Mouse (Mus musculus) C2C12 (cell line): ENCODE measurements around the gene Dnajc6. TPM values are rescaled to one million over a fixed set of nuclear protein-coding genes. Genes with fewer than 3 reads are reported as not detected.

Experiments
- H3K27me3 ChIP-seq: one replicate; pipeline ENCODE4 v1.6.1; 2011; ENCODE audit not compliant: control insufficient read depth, insufficient read depth, insufficient read length
- H3K36me3 ChIP-seq: one replicate; pipeline ENCODE4 v1.6.1; 2011; ENCODE audit not compliant: control insufficient read depth, insufficient read depth
- H3K4me3 ChIP-seq: one replicate; pipeline ENCODE4 v1.5.1; 2011; ENCODE audit warnings: mild to moderate bottlenecking, control low read depth; ENCODE audit not compliant: poor library complexity, insufficient read depth, severe bottlenecking
- H3K79me2 ChIP-seq: one replicate; pipeline ENCODE4 v1.6.1; 2011; ENCODE audit not compliant: control insufficient read depth, insufficient read depth
- H3K79me3 ChIP-seq: one replicate; pipeline ENCODE4 v1.6.1; 2011; ENCODE audit warnings: low read depth, control low read depth
- H3ac ChIP-seq: one replicate; pipeline ENCODE3; 2011; ENCODE audit warnings: low read depth; ENCODE audit not compliant: control insufficient read depth, insufficient read length
- CEBPB ChIP-seq: IDR thresholded peaks from one replicate; pipeline ENCODE4 v1.6.1; 2011; ENCODE audit warnings: low read depth, mild to moderate bottlenecking, control low read depth, moderate library complexity
- CTCF ChIP-seq: IDR thresholded peaks from one replicate; pipeline ENCODE4 v1.5.1; 2011; ENCODE audit not compliant: control insufficient read depth, insufficient read depth, insufficient read length
- FOSL1 ChIP-seq: IDR thresholded peaks from one replicate; pipeline ENCODE4 v1.8.0; 2011; ENCODE audit warnings: mild to moderate bottlenecking, low read length; ENCODE audit not compliant: poor library complexity, insufficient read depth, severe bottlenecking
- MAX ChIP-seq: IDR thresholded peaks from one replicate; pipeline ENCODE4 v1.6.1; 2011; ENCODE audit warnings: mild to moderate bottlenecking, control low read depth
- MYOD1 ChIP-seq: IDR thresholded peaks from one replicate; pipeline ENCODE4 v1.6.1; 2011; ENCODE audit warnings: low read depth; ENCODE audit not compliant: control insufficient read depth, insufficient read length
- MYOG ChIP-seq: IDR thresholded peaks from one replicate; pipeline ENCODE4 v1.6.1; 2011; ENCODE audit not compliant: control insufficient read depth, insufficient read length; ENCODE audit errors: extremely low read depth
- USF1 ChIP-seq: IDR thresholded peaks from one replicate; pipeline ENCODE4 v1.6.1; 2011; ENCODE audit warnings: low read depth, mild to moderate bottlenecking, control low read depth, moderate library complexity
- long read RNA-seq, 2 experiments: library from polyadenylated mRNA; unstranded; transcript quantifications; one replicate each; pipeline ENCODE4 v2.0.0; 2019 to 2020
- polyA plus RNA-seq: library from polyadenylated mRNA; unstranded; fragments of >200 nt; fragmentation: generic; extraction: Trizol; gene quantifications from one replicate; pipeline ENCODE4 v1.2.1, GENCODE M21; 2012; ENCODE audit warnings: missing spikeins

Gene Dnajc6
- polyA plus RNA-seq, result not detected
- long read RNA-seq, experiment 1, result 0 reads
- long read RNA-seq, experiment 2, partial matches to known transcripts, result 1 of 1 reads
- long read RNA-seq, experiment 2, other reads (novel, unspliced or antisense), result 0 of 1 reads

- Histone ChIP-seq H3K4me3 (no peak within 1 kb of the TSS), H3K36me3 (no peaks in the 10 kb centered on the region), H3ac (no peak within 1 kb of the TSS), H3K27me3 (no peaks in the 10 kb centered on the region), H3K79me3 (no peaks in the 10 kb centered on the region), H3K79me2 (no peaks in the 10 kb centered on the region)
- TF ChIP-seq USF1 (no peak), MAX (no peak), MYOD1 (no peak), MYOG (no peak), CEBPB (no peak), FOSL1 (no peak), CTCF (no peak)
Measured at GRCm38 (mm10) chr4:101496534-101497237, at the start of gene Dnajc6. Gene Dnajc6 (plus strand): TSS chr4:101496648.

DNA sequence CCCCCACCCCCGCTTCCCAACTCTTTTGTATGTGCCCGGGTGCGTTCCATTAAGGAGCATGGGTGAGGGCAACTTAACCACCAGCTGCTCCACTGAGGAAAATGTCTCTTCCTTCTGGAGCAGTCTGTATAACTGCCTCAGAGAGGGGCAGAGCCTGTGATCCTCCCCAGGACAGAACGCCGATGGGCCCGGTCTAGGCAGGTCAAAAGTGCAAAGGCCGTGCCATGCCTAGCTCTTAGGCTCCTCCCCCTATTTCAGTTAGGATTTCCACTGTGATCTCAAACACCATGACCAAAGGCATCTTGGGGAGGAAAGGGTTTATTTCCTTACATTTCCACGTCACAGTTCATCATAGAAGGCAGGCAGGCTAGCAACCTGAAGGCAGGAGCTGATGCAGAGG, 47.7 kb upstream of the Dnajc6 start:
- Histone ChIP-seq H3ac (no peak overlapping the region), H3K4me3 (no peak overlapping the region), H3K27me3 (no peaks in the 10 kb centered on the region), H3K36me3 (no peaks in the 10 kb centered on the region), H3K79me3 (no peaks in the 10 kb centered on the region), H3K79me2 (no peaks in the 10 kb centered on the region)
- TF ChIP-seq MYOD1, result no peak
- no peak for TF ChIP-seq CTCF
- no peak for TF ChIP-seq USF1
- no peak for TF ChIP-seq CEBPB
- no peak for TF ChIP-seq MYOG
- TF ChIP-seq FOSL1, result no peak
- no peak for TF ChIP-seq MAX

- H3ac ChIP-seq, result no peak overlapping the region
- H3K36me3 ChIP-seq, result no peaks in the 10 kb centered on the region
- no peaks in the 10 kb centered on the region for H3K27me3 ChIP-seq
- H3K79me2 ChIP-seq, result no peaks in the 10 kb centered on the region
- no peaks in the 10 kb centered on the region for H3K79me3 ChIP-seq
- TF ChIP-seq CTCF, result no peak
- TF ChIP-seq MYOD1, result no peak
- no peak for TF ChIP-seq MAX
- TF ChIP-seq MYOG, result no peak
- TF ChIP-seq FOSL1, result no peak
- no peak for TF ChIP-seq USF1
- TF ChIP-seq CEBPB, result no peak
- no peak overlapping the region for H3K4me3 ChIP-seq
Measured at GRCm38 (mm10) chr4:101449344-101449743, 47.1 kb upstream of the Dnajc6 start.

- H3K27me3 ChIP-seq, result no peaks in the 10 kb centered on the region
- no peak for TF ChIP-seq CTCF
- H3K36me3 ChIP-seq, result no peaks in the 10 kb centered on the region
- H3K79me2 ChIP-seq, result no peaks in the 10 kb centered on the region
- H3K4me3 ChIP-seq, result no peak overlapping the region
- no peaks in the 10 kb centered on the region for H3K79me3 ChIP-seq
- H3ac ChIP-seq, result no peak overlapping the region
Measured at GRCm38 (mm10) chr4:101450150-101450780, 46.2 kb upstream of the Dnajc6 start.

DNA sequence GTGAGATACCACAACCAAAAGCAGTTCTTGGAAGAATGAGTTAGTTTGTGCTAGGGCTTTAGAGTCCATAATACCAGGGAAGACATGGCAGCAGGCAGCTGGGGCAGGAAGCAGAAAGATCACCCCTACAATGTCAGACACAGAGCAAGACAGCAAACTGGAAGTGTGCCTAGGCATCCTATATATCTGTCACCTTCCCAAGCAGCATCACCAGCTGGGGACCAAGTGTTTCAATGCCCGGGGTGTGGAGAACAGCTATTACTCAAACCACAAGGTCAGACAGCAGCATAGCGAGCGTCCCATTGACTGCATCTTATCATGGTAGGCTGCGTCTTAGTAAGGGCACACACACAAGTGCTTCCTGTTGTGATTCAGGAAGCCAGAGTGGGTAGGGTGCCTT, 45.4 kb upstream of the Dnajc6 start:
- Histone ChIP-seq H3K27me3 (no peaks in the 10 kb centered on the region), H3K79me2 (no peaks in the 10 kb centered on the region), H3K79me3 (no peaks in the 10 kb centered on the region), H3ac (no peak overlapping the region), H3K4me3 (no peak overlapping the region), H3K36me3 (no peaks in the 10 kb centered on the region)
- TF ChIP-seq MYOD1, result no peak

DNA sequence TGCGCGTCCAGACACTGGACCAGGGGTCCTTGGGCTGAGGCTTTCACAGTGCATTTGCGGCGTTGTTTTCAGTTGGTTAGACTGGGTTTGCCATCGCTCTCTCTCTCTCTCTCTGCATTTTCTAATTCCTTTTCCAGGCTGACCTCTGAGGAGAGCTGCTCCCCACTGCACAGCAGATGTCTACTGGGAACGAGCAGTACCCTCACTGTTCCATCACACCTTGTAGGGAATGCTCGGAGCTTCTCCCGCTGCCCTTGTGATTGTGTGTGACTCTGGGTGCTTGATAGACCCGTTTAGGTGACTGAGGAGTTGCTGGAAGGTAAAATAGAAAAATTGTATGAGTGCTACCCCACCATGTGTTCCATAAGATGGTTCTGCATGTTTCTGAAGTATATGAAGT, 43.6 kb upstream of the Dnajc6 start:
- H3K4me3 ChIP-seq, result no peak overlapping the region
- H3K79me3 ChIP-seq, result no peaks in the 10 kb centered on the region
- no peak overlapping the region for H3ac ChIP-seq
- no peaks in the 10 kb centered on the region for H3K27me3 ChIP-seq
- no peaks in the 10 kb centered on the region for H3K79me2 ChIP-seq
- TF ChIP-seq CEBPB (no peak), USF1 (no peak), MYOD1 (no peak), MYOG (no peak)
- no peaks in the 10 kb centered on the region for H3K36me3 ChIP-seq
